Mouse (Mus musculus): ENCODE measurements around the gene Rbm39. TPM values are rescaled to one million over a fixed set of nuclear protein-coding genes. Genes with fewer than 3 reads are reported as not detected.

The Rbm39 gene
- polyA plus RNA-seq, 1 experiment = 643 TPM

DNA sequence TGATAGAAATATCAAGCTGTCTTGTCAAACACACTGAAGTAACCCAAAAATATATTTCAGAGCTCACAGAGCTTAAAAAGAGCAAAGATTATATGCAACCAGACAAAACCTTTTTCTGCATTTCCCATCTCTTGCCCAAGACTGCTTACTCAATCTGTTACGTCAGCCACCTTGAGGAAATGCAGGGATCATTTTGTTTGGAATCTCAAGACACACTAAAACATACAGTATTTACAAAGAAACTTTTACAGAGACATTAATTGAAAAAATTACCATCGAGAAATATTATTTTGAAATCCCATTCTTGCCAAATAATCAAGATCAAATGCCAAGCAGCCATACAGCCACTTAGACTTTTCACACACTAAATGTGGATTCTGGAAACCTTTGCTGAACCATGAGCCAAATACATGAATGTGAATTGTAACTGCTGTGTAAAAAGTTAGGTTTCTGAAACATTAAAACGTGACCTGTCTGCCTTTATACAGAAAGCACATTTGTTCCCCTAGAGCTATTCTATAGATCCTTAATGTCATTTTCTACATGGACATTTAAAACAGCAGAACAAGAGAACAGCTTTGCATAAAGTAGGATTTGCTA is 32.6 kb downstream of the Rbm39 start:
- H3K4me3 ChIP-seq (ENCODE audit: insufficient read depth, low read depth, low read length) = no peak overlapping the region
- 73% methylated on average over 3 of the region's 3 CpGs for WGBS

DNA sequence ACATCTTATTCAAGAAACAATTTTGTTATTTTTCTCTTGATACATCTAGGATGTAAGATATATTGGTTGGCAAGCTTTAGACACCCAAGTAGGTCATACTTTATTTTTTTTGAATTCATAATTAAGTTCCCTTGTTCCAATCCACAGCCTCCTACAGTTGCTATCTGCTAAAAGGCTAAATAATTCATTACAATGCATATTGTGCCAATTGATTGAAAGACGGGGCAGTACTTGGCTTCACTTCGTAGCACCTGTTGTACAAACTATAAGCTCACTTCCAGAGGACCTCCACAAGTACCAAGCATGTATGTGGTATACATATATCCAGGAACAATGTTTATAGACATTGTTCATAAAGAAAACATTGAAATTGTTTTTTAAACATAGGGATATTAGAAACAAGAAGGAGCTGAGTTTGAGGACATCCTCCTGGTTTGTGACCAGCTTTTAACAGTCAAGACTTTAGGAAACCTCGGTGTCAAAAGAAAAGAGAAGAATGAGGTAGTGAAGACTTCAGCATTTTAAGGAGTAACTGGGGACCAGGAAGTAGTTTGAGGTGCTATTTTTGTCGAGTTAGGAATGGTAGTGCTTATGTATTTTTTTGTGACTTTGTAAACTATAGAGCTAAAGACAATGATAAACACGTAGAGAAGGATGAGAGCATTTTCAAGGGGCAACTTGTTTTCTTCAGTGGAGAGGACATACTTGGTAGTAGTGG is 33.6 kb downstream of the Rbm39 start:
- H3K4me3 ChIP-seq (ENCODE audit: insufficient read depth, low read depth, low read length) = no peak overlapping the region
- TF ChIP-seq POLR2A (IDR thresholded peaks at IDR 0.05; ENCODE audit: insufficient read depth, low read depth, low read length) = no peak
- TF ChIP-seq CTCF (IDR thresholded peaks at IDR 0.05; ENCODE audit: insufficient read depth, low read depth, low read length) = no peak
- 48% methylated on average over 5 of the region's 5 CpGs for WGBS
- no peak overlapping the region for H3K27ac ChIP-seq (ENCODE audit: insufficient read depth, low read depth, low read length)
- H3K4me1 ChIP-seq (ENCODE audit: control insufficient read depth, insufficient read depth, low read length) = peaks cover 3% of the 10 kb centered on the region; the same call in 1 of the 2 replicates

More for the DNA sequence above, 32.6 kb downstream of the Rbm39 start:
- TF ChIP-seq CTCF (IDR thresholded peaks at IDR 0.05; ENCODE audit: insufficient read depth, low read depth, low read length) = no peak
- TF ChIP-seq POLR2A (IDR thresholded peaks at IDR 0.05; ENCODE audit: insufficient read depth, low read depth, low read length) = no peak
- no peak overlapping the region for H3K27ac ChIP-seq (ENCODE audit: insufficient read depth, low read depth, low read length)
- peaks cover 3% of the 10 kb centered on the region; the same call in 1 of the 2 replicates for H3K4me1 ChIP-seq (ENCODE audit: control insufficient read depth, insufficient read depth, low read length)

DNA sequence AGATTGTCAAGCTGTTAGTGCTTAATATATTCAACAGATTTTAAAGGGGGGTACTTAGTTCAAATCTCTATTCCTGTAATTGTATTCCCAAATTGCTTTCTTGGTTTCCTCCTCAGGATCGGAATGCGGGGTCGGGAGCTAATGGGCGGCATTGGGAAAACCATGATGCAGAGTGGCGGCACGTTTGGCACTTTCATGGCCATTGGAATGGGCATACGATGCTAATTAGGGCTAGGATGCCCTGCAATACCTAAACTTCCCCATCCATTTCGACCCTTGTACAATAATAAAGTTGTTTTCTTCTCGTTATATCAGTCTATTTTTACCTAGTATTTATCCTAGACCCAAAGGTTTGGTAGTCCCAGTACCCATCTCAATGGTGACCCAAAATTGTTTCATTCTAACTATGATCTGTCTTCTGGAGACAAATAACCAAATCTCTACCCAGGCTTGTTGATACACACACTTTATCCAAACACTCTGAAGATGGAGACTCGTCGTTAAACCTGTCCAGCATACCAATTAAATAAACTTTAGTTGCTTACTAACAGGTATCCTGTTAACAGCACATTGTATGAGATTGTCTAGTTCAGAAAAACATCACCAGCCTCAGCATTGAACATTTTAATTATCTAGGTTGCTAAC is 34.4 kb downstream of the Rbm39 start:
- TF ChIP-seq POLR2A (IDR thresholded peaks at IDR 0.05; ENCODE audit: insufficient read depth, low read depth, low read length) = no peak
- 45% methylated on average over 11 of the region's 11 CpGs for WGBS
- no peak overlapping the region for H3K27ac ChIP-seq (ENCODE audit: insufficient read depth, low read depth, low read length)
- no peak overlapping the region for H3K4me3 ChIP-seq (ENCODE audit: insufficient read depth, low read depth, low read length)
- H3K4me1 ChIP-seq (ENCODE audit: control insufficient read depth, insufficient read depth, low read length) = peaks cover 3% of the 10 kb centered on the region; the same call in 1 of the 2 replicates

DNA sequence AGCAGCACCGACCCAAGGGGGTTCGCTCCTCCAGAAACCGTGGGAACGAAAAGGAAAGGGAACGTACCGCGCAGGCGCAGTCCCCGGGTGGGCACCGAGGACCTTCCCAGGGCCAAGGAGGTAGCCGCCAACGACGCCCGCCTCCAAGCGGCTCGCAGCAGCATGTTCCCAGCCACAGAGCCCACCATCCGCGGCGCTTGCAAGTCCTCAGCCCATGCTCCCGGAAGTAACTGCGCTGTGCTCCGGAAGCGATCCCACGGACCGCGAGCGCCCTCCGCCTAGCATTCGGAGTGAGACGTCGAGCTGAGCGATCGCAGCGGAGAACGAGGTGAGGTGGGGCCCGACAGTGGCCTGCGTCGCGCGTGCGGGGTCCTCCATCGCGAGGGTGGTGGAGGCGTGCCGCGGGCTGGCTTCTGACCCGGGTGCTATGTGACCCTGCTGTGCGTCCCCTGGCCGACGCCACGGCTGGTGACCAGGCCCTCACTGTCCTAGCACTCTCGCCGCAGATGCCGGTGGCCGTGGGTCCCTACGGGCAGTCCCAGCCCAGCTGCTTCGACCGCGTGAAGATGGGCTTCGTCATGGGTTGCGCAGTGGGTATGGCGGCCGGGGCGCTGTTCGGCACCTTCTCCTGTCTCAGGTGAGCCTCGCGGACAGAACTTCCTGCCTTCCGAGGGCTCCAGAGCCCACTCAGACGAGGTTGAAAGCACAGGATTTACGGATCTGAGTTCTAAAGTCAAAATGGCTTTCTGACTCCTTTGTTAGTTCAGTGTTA is 35.9 kb downstream of the Rbm39 start, which contains the start of the genes Romo1 and Nfs1:
Gene Romo1 (plus strand): TSS at position 87 of the 772 bp plus-strand sequence.
Gene Nfs1 (minus strand): TSS at position 234 of the 772 bp plus-strand sequence.
- Histone ChIP-seq H3K4me1 (ENCODE audit: control insufficient read depth, insufficient read depth, low read length) (peaks cover 3% of the 10 kb centered on the region; the same call in 1 of the 2 replicates), H3K4me3 (ENCODE audit: insufficient read depth, low read depth, low read length) (peak within 1 kb of the TSS; percentile 66), H3K27ac (ENCODE audit: insufficient read depth, low read depth, low read length) (peak within 1 kb of the TSS; percentile 54)
- TF ChIP-seq CTCF (IDR thresholded peaks at IDR 0.05; ENCODE audit: insufficient read depth, low read depth, low read length) (0 out of 2 replicates have a peak, but pooled peaks have one; percentile 11), POLR2A (IDR thresholded peaks at IDR 0.05; ENCODE audit: insufficient read depth, low read depth, low read length) (peak; percentile 48; the same call in 1 of the 2 replicates)
- under 1% methylated on average over 67 of the region's 70 CpGs for WGBS

DNA sequence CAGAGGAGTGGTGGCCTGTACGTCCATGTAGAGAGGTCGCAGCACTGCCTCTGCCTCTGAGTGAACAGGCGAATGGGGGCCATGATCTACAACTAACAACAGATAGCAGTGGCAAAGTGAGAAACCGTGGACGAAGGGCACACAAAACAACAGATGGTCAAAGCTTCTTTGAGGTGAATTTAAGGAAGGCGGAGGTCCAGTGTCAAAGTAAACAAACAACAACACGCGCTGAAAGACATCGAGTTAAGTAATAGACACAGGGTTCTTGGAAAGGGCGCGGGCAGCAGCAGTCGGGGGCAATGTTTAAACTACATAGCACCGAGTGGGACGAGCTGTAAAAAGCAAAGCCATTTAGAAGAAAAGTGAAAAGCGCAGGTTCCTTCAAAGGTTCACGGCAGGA is 36.7 kb downstream of the Rbm39 start:
- TF ChIP-seq CTCF (IDR thresholded peaks at IDR 0.05; ENCODE audit: insufficient read depth, low read depth, low read length) = no peak
- no peak for TF ChIP-seq POLR2A (IDR thresholded peaks at IDR 0.05; ENCODE audit: insufficient read depth, low read depth, low read length)
- Histone ChIP-seq H3K27ac (ENCODE audit: insufficient read depth, low read depth, low read length) (peak overlapping the region; percentile 38; the same call in 1 of the 2 replicates), H3K4me1 (ENCODE audit: control insufficient read depth, insufficient read depth, low read length) (peaks cover 3% of the 10 kb centered on the region; the same call in 1 of the 2 replicates), H3K4me3 (ENCODE audit: insufficient read depth, low read depth, low read length) (peak overlapping the region; percentile 66)
- WGBS = under 1% methylated on average over 16 of the region's 16 CpGs

DNA sequence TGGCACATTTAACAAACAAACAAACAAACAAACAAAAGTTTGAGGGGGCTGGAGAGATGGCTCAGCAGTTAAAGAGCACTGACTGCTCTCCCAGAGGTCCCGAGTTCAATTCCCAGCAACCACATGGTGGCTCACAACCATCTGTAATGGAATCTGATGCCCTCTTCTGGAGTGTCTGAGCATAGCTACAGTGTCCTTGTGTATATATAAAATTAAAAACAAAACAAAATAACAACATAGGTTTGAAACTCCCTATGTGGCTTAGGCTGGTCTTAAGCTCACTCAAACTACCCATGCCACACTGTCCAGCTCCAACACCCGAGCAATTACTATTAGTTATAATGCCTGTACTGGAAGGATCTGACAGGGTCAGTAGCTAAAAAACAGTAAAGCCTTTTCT is 37.2 kb downstream of the Rbm39 start:
- WGBS = 68% methylated on average over 2 of the region's 2 CpGs
- TF ChIP-seq POLR2A (IDR thresholded peaks at IDR 0.05; ENCODE audit: insufficient read depth, low read depth, low read length) (no peak), CTCF (IDR thresholded peaks at IDR 0.05; ENCODE audit: insufficient read depth, low read depth, low read length) (no peak)
- Histone ChIP-seq H3K27ac (ENCODE audit: insufficient read depth, low read depth, low read length) (no peak overlapping the region), H3K4me3 (ENCODE audit: insufficient read depth, low read depth, low read length) (no peak overlapping the region), H3K4me1 (ENCODE audit: control insufficient read depth, insufficient read depth, low read length) (peaks cover 3% of the 10 kb centered on the region; the same call in 1 of the 2 replicates)

DNA sequence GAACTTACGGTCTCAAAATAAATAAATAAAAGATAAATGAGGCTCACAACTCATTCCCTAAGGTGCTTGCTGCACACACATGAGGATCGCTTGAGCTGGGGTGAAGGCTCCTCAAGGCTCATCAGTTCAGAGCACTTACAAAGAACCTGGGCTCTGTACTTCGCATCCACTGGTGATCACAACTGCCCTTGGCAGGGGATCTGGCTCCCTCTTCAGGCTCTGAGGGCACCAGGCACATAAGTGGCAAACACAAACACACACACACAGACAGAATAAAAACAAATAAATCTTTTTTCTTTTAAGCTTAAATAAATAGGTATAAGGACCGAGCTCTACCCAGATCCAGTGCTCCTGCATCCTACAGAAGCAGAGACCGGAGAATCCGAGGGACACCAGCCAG is 44.3 kb downstream of the Rbm39 start:
- WGBS = 87% methylated on average over 6 of the region's 6 CpGs
- Histone ChIP-seq H3K4me3 (ENCODE audit: insufficient read depth, low read depth, low read length) (no peak overlapping the region), H3K27ac (ENCODE audit: insufficient read depth, low read depth, low read length) (no peak overlapping the region), H3K4me1 (ENCODE audit: control insufficient read depth, insufficient read depth, low read length) (no peaks in the 10 kb centered on the region)
- no peak for TF ChIP-seq POLR2A (IDR thresholded peaks at IDR 0.05; ENCODE audit: insufficient read depth, low read depth, low read length)
- no peak for TF ChIP-seq CTCF (IDR thresholded peaks at IDR 0.05; ENCODE audit: insufficient read depth, low read depth, low read length)

DNA sequence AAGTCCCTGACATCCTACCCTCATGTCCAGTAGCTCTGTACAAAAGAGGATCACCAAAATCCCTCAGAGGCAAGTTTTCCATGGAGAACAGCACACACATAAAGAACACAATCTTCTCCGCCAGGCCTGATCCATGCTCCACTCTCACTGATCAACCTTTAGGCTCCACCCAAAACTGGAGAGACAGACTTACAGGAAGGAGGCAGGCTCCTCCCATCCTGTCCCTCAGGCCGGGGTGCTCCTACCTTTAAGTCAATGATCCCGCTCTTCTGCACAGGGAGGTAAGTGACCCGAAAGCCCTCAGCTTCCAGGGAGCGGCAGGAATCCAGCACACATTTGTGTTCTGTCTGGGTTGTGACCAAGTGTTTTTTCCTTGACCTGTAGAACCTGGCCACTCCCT is 45.9 kb downstream of the Rbm39 start:
- H3K4me1 ChIP-seq (ENCODE audit: control insufficient read depth, insufficient read depth, low read length) = no peaks in the 10 kb centered on the region
- no peak for TF ChIP-seq POLR2A (IDR thresholded peaks at IDR 0.05; ENCODE audit: insufficient read depth, low read depth, low read length)
- H3K4me3 ChIP-seq (ENCODE audit: insufficient read depth, low read depth, low read length) = no peak overlapping the region
- 90% methylated on average over 5 of the region's 5 CpGs for WGBS
- no peak overlapping the region for H3K27ac ChIP-seq (ENCODE audit: insufficient read depth, low read depth, low read length)

All from olfactory bulb, adult 2 months (tissue).